Mouse (Mus musculus) embryonic stem cell, embryonic (primary cell): Measurements from ENCODE around the gene Map4k5.

Source experiments
- CTCF ChIA-PET, 4 experiments: fragments of 300-600 bp in 2 of 4; fragments of 350-600 bp in 2 of 4; sonication (Branson Sonifier 250); formaldehyde crosslinking; loops; one replicate each; lab custom pipeline; 2022; ENCODE audit warnings: inconsistent platforms in 2 of 4; lab: Charles Lee
- POLR2A ChIA-PET, 4 experiments: fragments of 300-600 bp in 2 of 4; fragments of 350-600 bp in 2 of 4; sonication (Branson Sonifier 250); formaldehyde crosslinking; loops; one replicate each; lab custom pipeline; 2022; ENCODE audit warnings: antibody characterized with exemption in 4 of 4, inconsistent platforms in 1 of 4; lab: Charles Lee

Gene Map4k5

DNA sequence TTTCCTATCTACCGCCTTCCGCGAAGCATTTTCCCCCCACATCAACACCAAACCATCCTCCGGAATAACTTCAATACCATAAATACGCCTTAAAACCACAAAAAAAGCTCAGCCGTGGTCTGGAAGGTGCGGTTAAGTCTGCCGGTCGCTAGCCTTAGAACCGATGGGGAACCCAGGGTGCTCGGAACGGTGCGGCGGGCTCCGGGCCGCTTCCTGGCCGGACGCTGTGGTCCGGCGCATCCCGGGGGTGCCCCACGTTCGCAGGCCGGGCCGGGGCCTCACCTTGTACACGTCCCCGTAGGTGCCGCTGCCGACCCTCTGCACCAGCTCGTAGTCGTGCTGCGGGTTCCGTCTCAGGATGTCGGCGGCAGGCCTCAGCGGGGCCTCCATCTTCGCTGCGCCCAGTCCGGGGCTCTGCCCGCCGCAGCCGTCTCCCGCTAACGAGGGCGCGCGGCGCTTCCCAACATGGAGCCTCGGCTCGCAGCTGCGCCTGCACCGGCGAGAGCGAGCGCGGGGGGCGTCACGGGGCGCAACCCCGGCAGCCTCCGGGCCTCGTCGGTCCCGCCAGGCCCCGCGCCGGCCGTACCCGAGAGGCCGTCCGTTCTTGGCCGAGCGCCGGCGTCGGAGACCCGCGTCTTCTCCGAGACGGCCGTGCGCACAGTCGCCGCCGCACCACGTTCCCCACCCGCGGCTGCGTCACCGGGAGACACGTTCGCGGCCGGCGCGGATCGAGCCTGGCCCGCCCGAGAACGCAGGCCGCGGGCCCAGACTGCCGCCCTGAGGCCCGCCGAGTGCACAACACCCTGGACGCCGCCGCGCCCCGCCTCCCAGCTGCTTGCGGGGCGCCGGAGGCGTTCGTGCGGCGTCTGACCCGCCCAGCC lies at the start of gene Map4k5, which contains the start of gene Atl1:
Gene Map4k5 (minus strand): TSS at position 830 of the 881 bp plus-strand sequence.
Gene Atl1 (plus strand): TSS at position 244 of the 881 bp plus-strand sequence.
- ChIA-PET POLR2A (interaction anchor here (0.5 to 2.5 kb wide), 29 partner anchors 8 to 664 kb away, joined by 3 to 13 read pairs (median 4); partner anchors contain the start of genes Atp5s (in 3 of the 4), L2hgdh (in 2 of the 4) and Pole2 (in 1 of the 4)), CTCF (interaction anchor here in 3 of 4 experiments (0.7 to 2.3 kb wide), 9 partner anchors 15 to 341 kb away, joined by 3 to 23 read pairs (median 5); no protein-coding TSS in a partner anchor)

DNA sequence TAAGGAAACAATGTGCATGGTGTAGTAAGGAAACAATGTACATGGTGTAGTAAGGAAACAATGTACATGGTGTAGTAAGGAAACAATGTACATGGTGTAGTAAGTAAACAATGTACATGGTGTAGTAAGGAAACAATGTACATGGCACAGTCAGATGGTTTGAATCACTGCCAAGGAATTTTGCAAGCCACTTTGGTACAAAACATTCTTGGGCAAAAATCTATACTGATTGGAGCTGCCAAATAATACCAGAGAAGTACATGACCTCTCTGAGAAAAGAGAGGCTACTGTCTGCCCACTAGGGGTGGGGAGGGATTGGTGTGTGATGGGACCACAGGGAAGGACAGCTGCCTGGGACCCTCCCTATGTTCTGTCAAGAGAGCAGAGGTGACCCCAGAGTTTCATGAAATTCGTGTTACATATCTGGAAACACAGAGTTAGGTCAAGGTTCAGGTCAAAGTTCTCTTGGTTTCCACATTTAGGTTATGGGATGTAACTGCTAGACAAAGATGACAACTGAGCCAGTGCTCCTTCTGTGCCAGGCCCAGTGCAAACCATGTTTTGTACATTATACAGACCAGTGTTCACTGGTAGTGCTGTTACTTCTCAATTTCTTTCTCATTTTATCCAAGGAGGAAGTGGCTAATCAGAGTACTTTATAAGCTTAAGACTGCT lies 48.8 kb upstream of the Map4k5 start:
- ChIA-PET POLR2A (interaction anchor here in 1 of 4 experiments (1.3 kb wide), 1 partner anchor 15 kb away, joined by 3 read pairs; no protein-coding TSS in a partner anchor), CTCF (no interaction called here)

GRCm38 (mm10) chr12:69939291-69939690 lies 46.3 kb upstream of the Map4k5 start:
- CTCF ChIA-PET, result interaction anchor here in 2 of 4 experiments (1.4 to 2.4 kb wide), 3 partner anchors 12 to 181 kb away, joined by 4 to 5 read pairs (median 5); no protein-coding TSS in a partner anchor
- POLR2A ChIA-PET, result interaction anchor here in 1 of 4 experiments (0.6 to 1.3 kb wide), 2 partner anchors 46 to 213 kb away, joined by 3 to 6 read pairs; partner anchors contain the start of gene Map4k5

DNA sequence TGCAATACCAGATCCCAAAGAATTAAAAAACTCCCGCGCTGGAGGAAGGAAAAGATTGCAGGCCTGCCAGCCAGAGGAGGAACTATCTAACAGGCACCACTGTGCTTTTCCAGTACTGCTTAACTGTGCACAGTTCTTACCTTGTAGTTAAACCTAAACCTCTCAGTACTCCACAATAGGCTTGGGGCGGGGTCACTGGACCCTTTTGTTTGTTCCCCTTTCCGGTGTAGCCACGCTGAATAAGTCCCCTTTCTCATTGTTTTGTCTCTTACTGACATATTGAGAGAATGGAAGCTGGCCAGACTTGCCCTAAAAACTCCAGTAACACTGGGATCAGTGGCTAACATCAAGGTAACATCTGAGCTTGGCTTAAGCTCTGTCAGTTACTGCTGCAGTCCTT lies 44.7 kb upstream of the Map4k5 start:
- POLR2A ChIA-PET, result interaction anchor here in 1 of 4 experiments (0.5 to 1.2 kb wide), 3 partner anchors 11 to 1041 kb away, joined by 3 to 4 read pairs (median 3); no protein-coding TSS in a partner anchor
- CTCF ChIA-PET, result interaction anchor here in 2 of 4 experiments (0.6 to 2.4 kb wide), 7 partner anchors 11 to 204 kb away, joined by 3 to 5 read pairs (median 3); no protein-coding TSS in a partner anchor

GRCm38 (mm10) chr12:69926716-69927115 lies 33.7 kb upstream of the Map4k5 start:
- POLR2A ChIA-PET, result interaction anchor here in 3 of 4 experiments (0.6 to 1.1 kb wide), 5 partner anchors 9 to 124 kb away, joined by 3 read pairs; no protein-coding TSS in a partner anchor
- CTCF ChIA-PET, result interaction anchor here in 2 of 4 experiments (0.8 to 1.4 kb wide), 5 partner anchors 12 to 303 kb away, joined by 3 to 4 read pairs (median 3); no protein-coding TSS in a partner anchor

- CTCF ChIA-PET, result interaction anchor here in 3 of 4 experiments (0.6 to 1.3 kb wide), 5 partner anchors 12 to 250 kb away, joined by 3 to 6 read pairs (median 4); no protein-coding TSS in a partner anchor
Observed at GRCm38 (mm10) chr12:69924012-69924411, 31.0 kb upstream of the Map4k5 start.

DNA sequence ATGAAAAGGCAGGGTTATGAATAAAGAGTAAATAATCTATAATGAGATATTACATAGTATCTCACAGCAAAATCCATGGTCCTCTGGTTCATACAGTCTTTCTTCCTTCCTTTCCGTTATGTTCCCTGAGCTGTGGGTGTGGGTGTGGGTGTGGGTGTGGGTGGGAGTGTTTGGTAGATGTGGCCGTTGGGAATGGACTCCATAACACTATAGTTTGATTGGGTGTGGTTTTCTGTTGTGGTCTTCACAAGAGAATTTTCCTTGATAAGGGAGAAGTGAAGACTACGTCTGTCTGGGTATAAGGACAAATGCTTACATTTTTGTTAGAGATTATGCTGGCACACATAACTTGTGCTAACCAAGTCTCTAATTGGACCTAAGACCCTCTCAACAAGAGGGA lies 30.6 kb upstream of the Map4k5 start:
- ChIA-PET CTCF (interaction anchor here in 2 of 4 experiments (1.0 kb wide), 3 partner anchors 12 to 16 kb away, joined by 3 to 5 read pairs (median 4); no protein-coding TSS in a partner anchor), POLR2A (interaction anchor here in 1 of 4 experiments (0.7 kb wide), 1 partner anchor 560 kb away, joined by 3 read pairs; no protein-coding TSS in a partner anchor)

More at GRCm38 (mm10) chr12:69924012-69924411, 31.0 kb upstream of the Map4k5 start:
- POLR2A ChIA-PET, result interaction anchor here in 1 of 4 experiments (0.7 kb wide), 1 partner anchor 560 kb away, joined by 3 read pairs; no protein-coding TSS in a partner anchor

- ChIA-PET CTCF (interaction anchor here in 1 of 4 experiments (0.5 to 0.6 kb wide), 2 partner anchors 126 to 165 kb away, joined by 3 to 4 read pairs; no protein-coding TSS in a partner anchor), POLR2A (no interaction called here)
Observed at GRCm38 (mm10) chr12:69923128-69923527, 30.1 kb upstream of the Map4k5 start.

DNA sequence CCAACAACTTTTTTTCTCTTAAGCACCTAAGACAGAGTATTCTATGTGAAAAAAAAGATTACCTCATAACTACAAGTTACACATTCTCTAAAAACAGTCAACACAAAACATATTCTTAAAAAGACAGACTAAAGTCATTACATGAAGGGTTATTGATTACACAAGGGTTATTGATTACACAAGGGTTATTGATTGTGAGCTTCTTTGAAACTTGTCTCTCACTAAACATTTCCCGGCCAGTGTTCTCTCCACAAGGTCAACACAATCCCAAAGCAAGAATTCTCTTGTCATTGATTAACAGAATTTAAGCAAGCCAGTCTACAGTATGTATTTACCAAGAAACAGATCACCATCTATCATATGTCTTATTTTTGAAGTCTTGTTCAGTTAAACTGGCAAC lies 29.1 kb upstream of the Map4k5 start:
- POLR2A ChIA-PET, result no interaction called here
- CTCF ChIA-PET, result interaction anchor here in 2 of 4 experiments (0.5 to 0.6 kb wide), 2 partner anchors 117 to 1130 kb away, joined by 3 read pairs; no protein-coding TSS in a partner anchor

DNA sequence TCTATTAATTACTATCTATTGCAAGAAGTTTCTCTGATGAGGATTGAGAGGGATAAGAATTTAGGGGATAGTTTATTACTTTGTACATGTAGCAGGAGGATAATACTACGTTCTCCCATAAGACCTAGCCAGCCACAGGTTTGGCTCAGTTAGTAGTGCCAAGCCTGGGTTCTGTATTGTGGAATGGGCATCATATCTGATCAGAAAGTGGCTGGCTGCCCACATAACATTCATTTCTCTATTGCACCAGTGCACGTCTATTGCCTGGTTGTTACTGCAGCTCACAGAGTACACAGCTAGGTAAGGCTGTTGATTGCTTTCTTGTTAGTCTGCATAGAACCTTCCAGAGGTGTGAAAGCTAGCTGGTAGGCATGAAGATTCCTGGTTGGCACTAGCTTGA lies 24.9 kb upstream of the Map4k5 start:
- ChIA-PET CTCF (no interaction called here), POLR2A (no interaction called here)

- POLR2A ChIA-PET, result interaction anchor here in 1 of 4 experiments (1.0 to 1.8 kb wide), 3 partner anchors 20 to 84 kb away, joined by 3 to 6 read pairs (median 3); partner anchors contain the start of genes Atl1 and Map4k5
- CTCF ChIA-PET, result interaction anchor here in 1 of 4 experiments (0.5 kb wide), 1 partner anchor 159 kb away, joined by 3 read pairs; no protein-coding TSS in a partner anchor
Observed at GRCm38 (mm10) chr12:69912737-69913136, 19.7 kb upstream of the Map4k5 start.

DNA sequence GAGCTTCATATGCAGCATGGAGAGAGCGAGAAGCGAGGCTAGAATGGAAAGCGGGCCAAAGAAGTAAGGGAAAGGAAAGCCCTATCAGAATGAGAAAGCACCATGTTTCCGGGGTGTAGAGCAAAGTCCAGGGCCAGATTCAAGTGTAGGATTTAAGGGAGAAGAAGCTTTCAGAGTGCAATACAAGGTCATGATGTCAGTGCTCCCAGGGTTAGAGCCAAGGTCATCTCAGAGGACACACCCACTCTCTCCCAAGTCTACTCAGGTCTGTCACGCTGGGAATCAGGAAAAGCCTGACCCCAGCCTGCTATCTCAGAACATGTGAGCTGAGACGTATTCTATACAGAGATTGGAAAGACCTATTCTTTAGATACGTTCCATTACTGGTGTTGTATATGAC lies 18.9 kb upstream of the Map4k5 start:
- ChIA-PET POLR2A (interaction anchor here in 1 of 4 experiments (1.0 to 1.8 kb wide), 2 partner anchors 19 to 21 kb away, joined by 3 to 6 read pairs; partner anchors contain the start of genes Atl1 and Map4k5), CTCF (interaction anchor here in 1 of 4 experiments (0.9 kb wide), 1 partner anchor 12 kb away, joined by 4 read pairs; no protein-coding TSS in a partner anchor)

DNA sequence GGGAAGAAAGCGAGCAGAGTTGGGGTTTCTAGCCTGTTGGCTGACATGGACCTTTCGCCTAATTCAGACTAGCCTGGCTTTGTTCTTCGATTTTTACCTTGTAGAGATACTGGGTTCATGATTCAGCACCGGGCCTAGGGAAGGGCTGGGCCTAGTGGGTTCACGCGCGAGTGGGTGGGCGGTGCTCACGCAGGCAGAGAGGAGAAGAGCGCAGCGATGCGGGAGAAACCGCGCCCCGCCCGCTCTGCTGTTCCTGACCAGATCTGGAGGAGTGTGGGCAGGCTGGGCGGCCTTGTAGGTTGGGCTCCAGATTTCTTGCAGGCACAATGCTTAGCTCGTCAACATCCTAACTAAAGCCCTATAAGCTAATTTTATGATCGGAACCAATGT lies 15.5 kb upstream of the Map4k5 start:
- ChIA-PET CTCF (interaction anchor here in 1 of 4 experiments (1.3 kb wide), 1 partner anchor 15 kb away, joined by 3 read pairs; the partner anchor contains the start of gene Map4k5), POLR2A (interaction anchor here in 3 of 4 experiments (0.9 to 1.2 kb wide), 5 partner anchors 13 to 149 kb away, joined by 3 to 6 read pairs (median 3); partner anchors contain the start of genes Cdkl1 (in 1 of the 3) and Map4k5 (in 1 of the 3))

GRCm38 (mm10) chr12:69907667-69908510 lies 14.9 kb upstream of the Map4k5 start:
- CTCF ChIA-PET, result interaction anchor here in 3 of 4 experiments (0.6 to 1.3 kb wide), 4 partner anchors 15 to 269 kb away, joined by 3 read pairs; partner anchors contain the start of gene Map4k5 (in 1 of the 3)
- POLR2A ChIA-PET, result interaction anchor here (0.7 to 1.2 kb wide), 6 partner anchors 14 to 149 kb away, joined by 3 to 6 read pairs (median 3); partner anchors contain the start of genes Map4k5 (in 2 of the 4), Atl1 (in 1 of the 4) and Cdkl1 (in 1 of the 4)

DNA sequence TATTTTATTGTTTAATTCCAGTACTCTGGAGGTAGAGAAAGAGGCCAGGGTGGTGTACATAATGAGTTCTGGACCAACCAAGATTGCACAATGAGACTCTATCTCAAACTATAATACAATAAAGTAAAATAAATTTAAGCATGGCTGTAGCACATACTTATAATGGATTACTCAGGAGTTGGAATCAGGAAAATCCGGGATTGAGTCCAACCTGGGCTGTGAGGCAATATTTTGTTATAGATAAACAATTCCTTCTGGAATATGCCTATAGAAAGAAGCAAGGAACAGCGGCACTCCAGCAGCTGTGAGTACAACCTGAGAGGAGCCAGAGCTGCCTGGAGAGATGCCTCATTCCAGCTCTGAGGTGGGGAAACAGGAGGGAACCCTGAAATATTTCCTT lies 12.0 kb upstream of the Map4k5 start:
- POLR2A ChIA-PET, result no interaction called here
- CTCF ChIA-PET, result no interaction called here

DNA sequence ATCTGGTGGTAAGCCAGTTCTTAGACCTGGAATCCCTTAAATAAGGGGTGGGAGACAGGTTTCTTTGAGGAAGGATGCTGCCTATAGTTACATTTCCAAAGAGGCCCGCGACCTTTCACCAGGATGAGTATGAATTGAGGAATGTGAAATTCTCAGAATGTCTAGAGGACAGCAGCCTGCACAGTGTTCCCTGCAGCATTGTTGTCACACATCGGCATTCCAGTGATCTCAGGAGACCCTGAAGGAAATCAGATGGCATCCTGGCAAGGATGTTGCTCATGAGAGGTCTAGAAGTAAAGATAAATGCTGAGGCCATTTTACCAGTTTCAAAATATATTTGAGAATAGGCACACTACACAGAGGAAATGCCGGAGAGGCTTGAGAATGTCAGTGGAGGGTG lies 5.1 kb upstream of the Map4k5 start:
- CTCF ChIA-PET, result no interaction called here
- POLR2A ChIA-PET, result no interaction called here
